Mouse (Mus musculus): ENCODE measurements around the gene Tectb. TPM values are rescaled to one million over a fixed set of nuclear protein-coding genes. Genes with fewer than 3 reads are reported as not detected.

The Tectb gene
- total and polyA plus RNA-seq, 3 experiments: not detected

DNA sequence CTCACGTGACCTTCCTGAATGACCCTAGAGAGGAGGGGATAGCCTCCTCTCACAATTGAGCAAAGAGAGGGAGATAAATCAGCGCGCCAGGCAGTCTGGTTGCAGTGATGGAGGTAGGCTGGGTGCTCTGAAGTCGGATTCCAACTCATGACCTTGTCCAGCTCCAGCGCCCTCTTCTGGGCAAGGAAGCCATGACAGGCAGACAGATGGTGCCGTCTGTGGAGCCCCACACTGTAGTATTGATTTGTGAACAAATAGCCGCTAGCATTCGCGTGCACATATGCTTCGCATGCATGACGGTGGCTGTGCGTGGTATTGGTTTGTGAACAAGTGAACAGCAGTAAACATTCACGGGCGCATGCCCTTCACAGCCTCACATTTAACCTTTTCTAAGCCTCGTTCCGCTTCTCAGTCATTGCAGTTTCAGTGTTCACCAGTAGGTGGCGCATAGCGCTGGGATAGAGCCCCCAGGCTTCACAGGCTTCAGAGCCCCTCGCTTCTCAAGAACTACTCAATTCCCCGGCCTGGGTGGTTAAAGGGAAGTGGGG, 37.7 kb downstream of the Tectb start (continued):
- TF ChIP-seq MEF2A (IDR thresholded peaks at IDR 0.05; ENCODE audit: extremely low read depth, insufficient replicate concordance, low read depth, low read length, poor library complexity, severe bottlenecking): no peak

- peaks cover 0 to 7% of the 10 kb centered on the region in 2 experiments; a peak in 2 of 4 replicates for H3K36me3 ChIP-seq (ENCODE audit: control insufficient read depth in 1 of 2, insufficient read depth in 2 of 2, low read length in 2 of 2)
- H3K4me3 ChIP-seq (ENCODE audit: control insufficient read depth in 1 of 2, insufficient read depth in 1 of 2, low read depth in 2 of 2, low read length in 2 of 2): peak overlapping the region; percentile 61 to 63
- peak; percentile 90 for DNase-seq (ENCODE audit: low read depth, low spot score)
- peak; percentile 58; the same call in 1 of the 2 replicates for TF ChIP-seq TBP (IDR thresholded peaks at IDR 0.05; ENCODE audit: low read depth, low read length)
- TF ChIP-seq RAD21 (IDR thresholded peaks at IDR 0.05; ENCODE audit: low read depth, low read length): no peak
- no peak for TF ChIP-seq NRF1 (IDR thresholded peaks at IDR 0.05; ENCODE audit: insufficient read depth, low read depth, low read length, poor library complexity, severe bottlenecking)
- TF ChIP-seq POLR2A (IDR thresholded peaks at IDR 0.05; ENCODE audit: control insufficient read depth in 1 of 2, insufficient read depth in 1 of 2, low read depth in 1 of 2, low read length in 2 of 2, poor library complexity in 1 of 2): peak; percentile 49 to 57; a peak in 2 of 4 replicates
- peak; percentile 57; the same call in 1 of the 2 replicates for TF ChIP-seq POLR2AphosphoS2 (IDR thresholded peaks at IDR 0.05; ENCODE audit: low read length)
- TF ChIP-seq GATA1 (IDR thresholded peaks at IDR 0.05; ENCODE audit: low read depth, low read length): peak; percentile 88
- peak; percentile 77 for TF ChIP-seq TAL1 (IDR thresholded peaks at IDR 0.05; ENCODE audit: low read length)
- TF ChIP-seq RCOR1 (IDR thresholded peaks at IDR 0.05; ENCODE audit: low read depth, low read length): peak; percentile 72
- TF ChIP-seq SIN3A (IDR thresholded peaks at IDR 0.05; ENCODE audit: low read length): peak; percentile 65; the same call in 1 of the 2 replicates
- peak; percentile 49; the same call in 1 of the 2 replicates for TF ChIP-seq ETS1 (IDR thresholded peaks at IDR 0.05; ENCODE audit: low read depth, low read length)
- peak; percentile 44; the same call in 1 of the 2 replicates for TF ChIP-seq MAFK (IDR thresholded peaks at IDR 0.05; ENCODE audit: borderline replicate concordance, low read depth, low read length)
- TF ChIP-seq ZMIZ1 (IDR thresholded peaks at IDR 0.05; ENCODE audit: low read depth, low read length): peak; percentile 53; the same call in 1 of the 2 replicates
- no peak for TF ChIP-seq CHD1 (IDR thresholded peaks at IDR 0.05; ENCODE audit: low read depth, low read length)
- no peak; the same call in 1 of the 2 replicates for TF ChIP-seq MXI1 (IDR thresholded peaks at IDR 0.05; ENCODE audit: low read depth, low read length)
- TF ChIP-seq TCF12 (IDR thresholded peaks at IDR 0.05; ENCODE audit: low read depth, low read length): peak; percentile 83
- peak; percentile 88 to 92 for TF ChIP-seq EP300 (IDR thresholded peaks at IDR 0.05; ENCODE audit: low read depth in 1 of 2, low read length in 2 of 2)
- H3K9ac ChIP-seq (ENCODE audit: control insufficient read depth, low read depth, low read length, poor library complexity, severe bottlenecking): peak overlapping the region; percentile 64
- H3K27me3 ChIP-seq (ENCODE audit: control insufficient read depth in 1 of 2, insufficient read depth in 2 of 2, low read length in 2 of 2): no peaks in the 10 kb centered on the region
- peaks cover 3 to 15% of the 10 kb centered on the region in 2 experiments; a peak in 3 of 4 replicates for H3K4me1 ChIP-seq (ENCODE audit: control insufficient read depth in 1 of 2, insufficient read depth in 2 of 2, low read length in 2 of 2)
- peak overlapping the region; percentile 84 for H3K27ac ChIP-seq (ENCODE audit: control insufficient read depth, low read depth, low read length)
- H3K9me3 ChIP-seq (replicated peaks; ENCODE audit: insufficient read depth, low read length): no peaks in the 10 kb centered on the region
- no peaks in the 10 kb centered on the region; the same call in 1 of the 2 replicates for H3K79me2 ChIP-seq (ENCODE audit: control insufficient read depth, insufficient read depth, low read length, poor library complexity)
Observed at GRCm38 (mm10) chr19:55218741-55219221, 38.2 kb downstream of the Tectb start.

Data from MEL (cell line).